Mouse (Mus musculus) limb, embryonic 15.5 days (tissue): ENCODE measurements around the gene Usp3. TPM values are rescaled to one million over a fixed set of nuclear protein-coding genes. Genes with fewer than 3 reads are reported as not detected.

Experiments used
- ATAC-seq: fragments of 200-750 bp; cut with Nextera tagmentation; 2 replicates; pipeline ENCODE4 v1.8.0; 2017; ENCODE audit warnings: low read depth, moderate TSS enrichment; ENCODE audit not compliant: insufficient number of reproducible peaks, low FRiP score, low TSS enrichment
- H3K27ac ChIP-seq: fragments of 300-500 bp; sonication (generic); 2 replicates; pipeline ENCODE4 v1.5.1; 2015; ENCODE audit warnings: moderate library complexity, mild to moderate bottlenecking, inconsistent platforms
- H3K27me3 ChIP-seq: fragments of 300-500 bp; sonication (generic); 2 replicates; pipeline ENCODE4 v1.6.1; 2015; ENCODE audit warnings: inconsistent platforms
- H3K36me3 ChIP-seq: fragments of 300-500 bp; sonication (generic); 2 replicates; pipeline ENCODE4 v1.6.1; 2015; ENCODE audit warnings: inconsistent platforms
- H3K4me1 ChIP-seq: fragments of 300-500 bp; sonication (generic); 2 replicates; pipeline ENCODE4 v1.6.1; 2015; ENCODE audit warnings: inconsistent platforms
- H3K4me2 ChIP-seq: fragments of 300-500 bp; sonication (generic); 2 replicates; pipeline ENCODE4 v1.6.1; 2015; ENCODE audit warnings: mild to moderate bottlenecking, inconsistent platforms
- H3K4me3 ChIP-seq: fragments of 300-500 bp; sonication (generic); 2 replicates; pipeline ENCODE4 v1.5.1; 2015; ENCODE audit warnings: mild to moderate bottlenecking, inconsistent platforms
- H3K9ac ChIP-seq: fragments of 300-500 bp; sonication (generic); 2 replicates; pipeline ENCODE4 v1.6.1; 2015; ENCODE audit warnings: inconsistent platforms
- H3K9me3 ChIP-seq: fragments of 300-500 bp; sonication (generic); 2 replicates; pipeline ENCODE4 v1.6.1; 2016; ENCODE audit warnings: inconsistent platforms
- WGBS: fragments of 180-500 bp; shearing (Covaris S2); methylation state at CpG from one replicate; pipeline ENCODE4 v1.1.7; 2015; 5-methylcytosine and 5-hydroxymethylcytosine counted together
- polyA plus RNA-seq: library from polyadenylated mRNA; unstranded; fragments of >200 nt; fragmentation: Nextera tagmentation; extraction: Ambion mirVana; gene quantifications from 2 replicates; pipeline ENCODE4 v1.2.1, GENCODE M21; 2015

Gene Usp3
- polyA plus RNA-seq, 1 experiment from 2014 or later, result 65.1 TPM

- Histone ChIP-seq H3K27ac (peak overlapping the region; percentile 97), H3K4me1 (peaks cover 28% of the 10 kb centered on the region), H3K4me2 (peak overlapping the region; percentile 80; the same call in 1 of the 2 replicates), H3K4me3 (peak overlapping the region; percentile 59), H3K9ac (no peak overlapping the region), H3K27me3 (no peaks in the 10 kb centered on the region), H3K9me3 (no peaks in the 10 kb centered on the region), H3K36me3 (peaks cover 43% of the 10 kb centered on the region)
- ATAC-seq, result no peak
Measured at GRCm38 (mm10) chr9:66513150-66513549, 79.8 kb downstream of the Usp3 start.

GRCm38 (mm10) chr9:66512351-66512671 is 80.6 kb downstream of the Usp3 start:
- H3K9ac ChIP-seq, result peak overlapping the region; percentile 68
- peak overlapping the region; percentile 59 for H3K4me3 ChIP-seq
- H3K9me3 ChIP-seq, result no peaks in the 10 kb centered on the region
- ATAC-seq, result peak; percentile 77
- H3K27ac ChIP-seq, result peak overlapping the region; percentile 97
- H3K4me2 ChIP-seq, result peak overlapping the region; percentile 80
- no peaks in the 10 kb centered on the region for H3K27me3 ChIP-seq
- H3K4me1 ChIP-seq, result peaks cover 28% of the 10 kb centered on the region
- 0% methylated on average over 8 of the region's 8 CpGs for WGBS
- peaks cover 42% of the 10 kb centered on the region for H3K36me3 ChIP-seq

GRCm38 (mm10) chr9:66511580-66512350 is 81.2 kb downstream of the Usp3 start:
- peak overlapping the region; percentile 68 for H3K9ac ChIP-seq
- peak overlapping the region; percentile 97 for H3K27ac ChIP-seq
- peaks cover 42% of the 10 kb centered on the region for H3K36me3 ChIP-seq
- WGBS, result under 1% methylated on average over 78 of the region's 78 CpGs
- H3K9me3 ChIP-seq, result no peaks in the 10 kb centered on the region
- H3K4me2 ChIP-seq, result peak overlapping the region; percentile 80
- peak; percentile 82 for ATAC-seq
- peak overlapping the region; percentile 59 for H3K4me3 ChIP-seq
- no peaks in the 10 kb centered on the region for H3K27me3 ChIP-seq
- peaks cover 28% of the 10 kb centered on the region for H3K4me1 ChIP-seq

DNA sequence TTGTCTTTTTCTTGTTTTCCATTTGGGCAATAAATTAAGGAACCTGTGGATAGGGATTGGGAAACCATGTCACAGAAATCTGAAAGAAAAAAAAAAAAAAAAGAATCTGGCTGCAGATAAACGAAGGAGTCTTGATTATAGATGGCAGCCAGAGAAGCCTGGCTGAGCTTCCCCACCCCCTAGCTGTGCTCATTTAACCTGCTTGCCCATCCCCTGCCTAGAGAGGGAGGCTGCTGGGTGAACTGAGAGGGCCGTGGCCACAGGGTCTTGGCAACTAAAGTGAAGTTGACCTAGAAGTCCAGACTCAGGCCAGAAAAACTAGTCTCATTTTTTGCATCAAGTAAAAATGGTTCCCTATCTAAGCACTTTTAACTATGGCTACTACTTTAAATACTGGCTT is 82.0 kb downstream of the Usp3 start:
- H3K36me3 ChIP-seq, result peaks cover 41% of the 10 kb centered on the region

DNA sequence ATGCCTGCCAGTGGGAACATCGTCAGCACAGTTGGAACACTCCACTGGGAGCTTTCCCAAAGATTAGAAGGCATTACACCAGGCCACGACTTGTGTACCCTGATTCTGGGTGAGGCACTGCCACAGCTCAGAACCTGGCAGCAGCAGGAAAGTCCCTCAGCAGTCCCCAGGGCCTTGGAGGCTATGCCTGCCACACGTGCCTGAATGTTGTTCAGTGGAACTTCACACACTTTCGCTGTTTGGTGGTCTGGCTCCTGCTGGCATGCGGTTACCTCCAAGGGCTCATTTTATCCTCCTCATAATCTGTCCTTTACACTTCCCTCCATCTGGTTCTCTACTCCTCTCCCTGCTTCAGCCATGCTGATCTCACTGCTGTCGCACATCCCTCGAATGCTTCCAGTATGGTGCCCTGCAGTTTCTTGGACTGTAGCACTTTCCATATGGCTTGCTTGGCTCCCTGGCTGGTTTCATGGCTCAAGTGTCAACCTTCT is 82.5 kb downstream of the Usp3 start:
- H3K9me3 ChIP-seq, result no peaks in the 10 kb centered on the region
- H3K4me1 ChIP-seq, result peaks cover 28% of the 10 kb centered on the region
- H3K36me3 ChIP-seq, result peaks cover 42% of the 10 kb centered on the region
- H3K4me3 ChIP-seq, result no peak overlapping the region
- H3K4me2 ChIP-seq, result 0 out of 2 replicates have a peak overlapping the region, but pooled peaks have one; percentile 80
- no peak for ATAC-seq
- peak overlapping the region; percentile 97 for H3K27ac ChIP-seq
- no peaks in the 10 kb centered on the region for H3K27me3 ChIP-seq
- H3K9ac ChIP-seq, result no peak overlapping the region
- WGBS, result 58% methylated on average over 7 of the region's 7 CpGs

More for the DNA sequence above, 82.0 kb downstream of the Usp3 start:
- peak overlapping the region; percentile 80 for H3K4me2 ChIP-seq
- H3K27me3 ChIP-seq, result no peaks in the 10 kb centered on the region
- WGBS, result 5% methylated on average over 2 of the region's 2 CpGs
- no peak for ATAC-seq
- H3K4me1 ChIP-seq, result peaks cover 28% of the 10 kb centered on the region
- H3K9ac ChIP-seq, result peak overlapping the region; percentile 58
- peak overlapping the region; percentile 59 for H3K4me3 ChIP-seq
- no peaks in the 10 kb centered on the region for H3K9me3 ChIP-seq
- H3K27ac ChIP-seq, result peak overlapping the region; percentile 97

- Histone ChIP-seq H3K4me2 (no peak overlapping the region), H3K36me3 (peaks cover 52% of the 10 kb centered on the region), H3K27ac (no peak overlapping the region), H3K9ac (no peak overlapping the region), H3K9me3 (no peaks in the 10 kb centered on the region), H3K4me3 (no peak overlapping the region), H3K4me1 (peaks cover 25% of the 10 kb centered on the region), H3K27me3 (no peaks in the 10 kb centered on the region)
- WGBS, result 77% methylated on average over 4 of the region's 4 CpGs
- no peak for ATAC-seq
Measured at GRCm38 (mm10) chr9:66508890-66509399, 84.0 kb downstream of the Usp3 start.

DNA sequence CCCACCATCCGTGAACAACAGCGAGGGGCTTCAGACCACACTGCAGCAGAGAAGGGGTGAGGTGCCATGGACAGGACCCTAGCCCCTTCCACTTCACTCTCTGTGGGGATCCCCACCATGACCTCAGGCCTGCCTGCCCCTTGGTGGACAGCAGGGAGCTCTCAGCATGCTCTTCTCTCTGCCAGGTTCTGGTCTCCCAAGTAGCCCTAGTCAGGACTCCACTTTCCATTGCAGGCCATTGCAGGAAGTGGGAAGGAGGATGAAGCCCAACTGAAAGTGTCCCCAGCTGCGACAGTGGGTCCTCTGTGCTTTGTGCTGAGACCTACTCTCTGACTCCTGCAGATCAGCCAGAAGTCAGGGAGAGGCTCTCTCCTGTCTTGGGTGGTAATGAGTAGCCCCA is 85.3 kb downstream of the Usp3 start:
- H3K4me1 ChIP-seq, result peaks cover 12% of the 10 kb centered on the region
- H3K27ac ChIP-seq, result no peak overlapping the region
- no peak for ATAC-seq
- peaks cover 54% of the 10 kb centered on the region for H3K36me3 ChIP-seq
- H3K4me3 ChIP-seq, result no peak overlapping the region
- WGBS, result 80% methylated on average over 3 of the region's 3 CpGs
- no peak overlapping the region for H3K9ac ChIP-seq
- H3K4me2 ChIP-seq, result no peak overlapping the region
- no peaks in the 10 kb centered on the region for H3K9me3 ChIP-seq
- H3K27me3 ChIP-seq, result no peaks in the 10 kb centered on the region

- no peak overlapping the region for H3K27ac ChIP-seq
- peaks cover 9% of the 10 kb centered on the region for H3K4me1 ChIP-seq
- H3K36me3 ChIP-seq, result peaks cover 66% of the 10 kb centered on the region
- no peak overlapping the region for H3K4me2 ChIP-seq
- H3K4me3 ChIP-seq, result no peak overlapping the region
- H3K9ac ChIP-seq, result no peak overlapping the region
- H3K9me3 ChIP-seq, result no peaks in the 10 kb centered on the region
- no peak for ATAC-seq
- no peaks in the 10 kb centered on the region for H3K27me3 ChIP-seq
Measured at GRCm38 (mm10) chr9:66506424-66506823, 86.5 kb downstream of the Usp3 start.

GRCm38 (mm10) chr9:66506011-66506410 is 86.9 kb downstream of the Usp3 start:
- no peak overlapping the region for H3K4me2 ChIP-seq
- no peak overlapping the region for H3K9ac ChIP-seq
- ATAC-seq, result no peak
- 79% methylated on average over 4 of the region's 4 CpGs for WGBS
- no peak overlapping the region for H3K27ac ChIP-seq
- peaks cover 69% of the 10 kb centered on the region for H3K36me3 ChIP-seq
- no peak overlapping the region for H3K4me3 ChIP-seq
- H3K4me1 ChIP-seq, result peaks cover 9% of the 10 kb centered on the region
- H3K9me3 ChIP-seq, result no peaks in the 10 kb centered on the region
- no peaks in the 10 kb centered on the region for H3K27me3 ChIP-seq

DNA sequence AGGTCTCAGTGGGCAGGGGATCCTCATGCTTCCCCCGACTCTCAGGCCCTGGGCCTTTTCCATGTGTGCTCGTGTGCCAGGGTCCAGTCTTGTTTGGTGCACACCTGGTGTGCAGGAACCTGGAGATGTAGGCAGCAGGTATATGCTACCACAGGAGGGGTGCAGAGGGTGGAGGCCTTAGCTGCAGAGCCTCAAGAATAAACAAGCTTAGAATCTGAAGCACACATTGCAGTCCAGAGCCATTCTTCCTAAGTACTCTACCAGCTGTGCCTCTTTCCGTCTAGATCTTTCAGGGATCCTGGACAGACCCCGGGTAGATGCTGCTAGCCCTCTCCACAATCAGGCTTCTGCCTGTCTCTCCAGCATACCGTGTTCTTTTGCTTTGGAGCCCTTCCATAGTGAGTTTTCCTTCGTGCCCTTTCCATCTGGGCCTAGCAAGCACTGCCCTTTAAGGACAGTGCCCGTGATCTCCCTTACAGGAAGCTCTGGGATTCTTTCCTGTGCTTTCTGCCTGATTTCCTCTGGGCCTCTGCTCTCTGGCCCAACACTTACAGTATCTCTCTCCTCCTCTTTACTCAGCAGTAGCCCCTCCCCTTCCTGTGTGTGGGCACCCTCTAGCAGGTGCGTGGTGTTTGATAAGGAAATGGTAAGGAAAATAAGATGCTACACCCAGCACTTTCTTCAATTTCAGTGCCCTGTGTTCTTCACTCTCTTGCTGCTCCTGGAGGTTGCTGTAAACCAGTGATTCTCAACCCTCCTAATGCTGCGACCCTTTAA is 87.6 kb downstream of the Usp3 start:
- H3K36me3 ChIP-seq, result peaks cover 73% of the 10 kb centered on the region
- peaks cover 2% of the 10 kb centered on the region; the same call in 1 of the 2 replicates for H3K4me1 ChIP-seq
- H3K27ac ChIP-seq, result no peak overlapping the region
- H3K9me3 ChIP-seq, result no peaks in the 10 kb centered on the region
- H3K4me2 ChIP-seq, result no peak overlapping the region
- ATAC-seq, result no peak
- whole genome bisulfite sequencing, result 81% methylated on average over 9 of the region's 9 CpGs
- H3K9ac ChIP-seq, result no peak overlapping the region
- H3K27me3 ChIP-seq, result no peaks in the 10 kb centered on the region
- H3K4me3 ChIP-seq, result no peak overlapping the region

DNA sequence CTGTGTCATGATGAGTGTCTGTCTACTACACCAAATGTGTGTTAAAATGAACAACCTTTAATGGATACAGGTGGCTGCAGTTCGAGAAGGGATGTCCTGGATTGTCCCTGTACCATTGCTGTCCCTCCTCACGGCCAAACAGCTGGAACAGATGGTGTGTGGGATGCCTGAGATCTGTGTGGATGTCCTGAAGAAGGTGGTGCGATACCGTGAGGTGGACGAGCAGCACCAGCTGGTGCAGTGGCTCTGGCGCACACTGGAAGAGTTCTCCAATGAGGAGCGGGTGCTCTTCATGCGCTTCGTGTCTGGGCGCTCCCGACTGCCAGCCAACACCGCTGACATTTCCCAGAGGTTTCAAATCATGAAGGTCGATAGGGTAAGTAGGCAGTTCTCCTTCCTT is 88.4 kb downstream of the Usp3 start:
- H3K4me1 ChIP-seq, result no peaks in the 10 kb centered on the region
- H3K36me3 ChIP-seq, result peaks cover 79% of the 10 kb centered on the region
- H3K4me2 ChIP-seq, result no peak overlapping the region
- no peak overlapping the region for H3K4me3 ChIP-seq
- no peaks in the 10 kb centered on the region for H3K9me3 ChIP-seq
- no peak overlapping the region for H3K27ac ChIP-seq
- 90% methylated on average over 13 of the region's 13 CpGs for WGBS
- H3K27me3 ChIP-seq, result no peaks in the 10 kb centered on the region
- H3K9ac ChIP-seq, result no peak overlapping the region
- ATAC-seq, result no peak

DNA sequence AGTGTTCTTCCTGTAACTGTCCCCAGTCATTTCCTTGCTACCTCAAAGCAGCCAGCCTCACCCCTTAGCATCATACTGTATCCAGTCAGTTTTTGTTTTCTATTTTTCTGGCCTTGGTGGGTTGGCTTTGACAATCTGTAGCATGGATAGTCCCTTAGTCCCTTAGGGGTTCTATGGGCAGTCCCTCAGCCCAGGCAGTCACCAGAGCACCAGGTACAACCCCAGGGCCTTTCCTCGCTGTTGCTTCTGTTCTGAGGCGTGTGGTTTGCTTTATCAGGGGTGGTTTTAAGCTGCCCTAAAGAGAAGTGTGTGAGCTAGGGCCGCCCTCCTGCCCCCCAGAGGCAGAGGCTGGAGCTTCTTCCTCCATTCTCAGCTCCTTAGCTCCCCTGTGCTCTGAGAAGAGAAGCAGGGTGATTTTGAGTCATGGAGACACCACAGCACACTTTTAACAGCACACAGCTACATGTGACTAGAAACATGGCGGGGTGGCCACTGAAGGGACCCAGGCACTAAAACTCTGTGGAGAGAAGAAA is 89.0 kb downstream of the Usp3 start:
- 77% methylated on average over 4 of the region's 4 CpGs for WGBS

More for the DNA sequence above, 89.0 kb downstream of the Usp3 start:
- no peaks in the 10 kb centered on the region for H3K9me3 ChIP-seq
- H3K4me2 ChIP-seq, result no peak overlapping the region
- H3K4me1 ChIP-seq, result no peaks in the 10 kb centered on the region
- no peak overlapping the region for H3K9ac ChIP-seq
- no peak for ATAC-seq
- H3K4me3 ChIP-seq, result no peak overlapping the region
- H3K27me3 ChIP-seq, result no peaks in the 10 kb centered on the region
- H3K36me3 ChIP-seq, result peaks cover 76% of the 10 kb centered on the region
- no peak overlapping the region for H3K27ac ChIP-seq
